Mouse (Mus musculus): ENCODE measurements around the gene 1700024B05Rik. TPM values are rescaled to one million over a fixed set of nuclear protein-coding genes. Genes with fewer than 3 reads are reported as not detected.
"Not testable (repeated sequence)": the region's sequence is repeated elsewhere in the genome, so short reads cannot be mapped to it uniquely, and the experiment has no call there.

Gene 1700024B05Rik
- polyA plus RNA-seq (2012; rRNA removed) = not detected in 2 replicates

GRCm38 (mm10) chr14:41943695-41944094 is at the start of gene 1700024B05Rik:
Gene 1700024B05Rik (plus strand): TSS chr14:41943995.
- WGBS = 81% methylated on average over 2 of the region's 2 CpGs
- not testable (repeated sequence) for DNase-seq (ENCODE audit: low read depth, low spot score)

DNA sequence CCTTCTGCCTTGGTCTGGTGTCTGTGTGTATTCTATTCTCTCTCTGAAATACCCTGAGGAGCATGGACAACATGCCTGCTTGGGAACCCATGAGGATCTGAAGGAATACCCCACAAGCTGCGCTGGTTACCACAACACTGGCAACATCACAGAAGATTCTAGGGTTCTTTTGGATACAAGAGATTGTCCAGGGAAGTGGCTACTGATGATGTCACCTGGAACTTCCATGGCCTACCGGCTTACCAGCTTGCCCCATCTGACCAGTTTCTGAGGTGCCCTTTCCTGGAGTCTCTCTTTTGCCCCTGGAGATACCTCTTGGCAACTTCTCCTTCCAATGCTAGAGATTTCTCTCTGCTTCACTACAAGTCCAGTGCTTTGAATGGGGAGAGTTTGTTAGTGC is 36.6 kb upstream of the 1700024B05Rik start, which contains the start of gene Gm7980:
TSS of gene Gm7980 (minus strand) at position 101 of the 400 bp plus-strand sequence.
- not testable (repeated sequence) for DNase-seq (ENCODE audit: low read depth, low spot score)
- WGBS = no CpG with 5 or more reads among the region's 2 CpGs

- WGBS = no CpG with 5 or more reads among the region's 1 CpGs
- not testable (repeated sequence) for DNase-seq (ENCODE audit: low read depth, low spot score)
Observed at GRCm38 (mm10) chr14:41924649-41925048, 19.1 kb upstream of the 1700024B05Rik start, which contains the start of gene 1700049E17Rik1. Gene 1700049E17Rik1 (plus strand): TSS chr14:41924949.

DNA sequence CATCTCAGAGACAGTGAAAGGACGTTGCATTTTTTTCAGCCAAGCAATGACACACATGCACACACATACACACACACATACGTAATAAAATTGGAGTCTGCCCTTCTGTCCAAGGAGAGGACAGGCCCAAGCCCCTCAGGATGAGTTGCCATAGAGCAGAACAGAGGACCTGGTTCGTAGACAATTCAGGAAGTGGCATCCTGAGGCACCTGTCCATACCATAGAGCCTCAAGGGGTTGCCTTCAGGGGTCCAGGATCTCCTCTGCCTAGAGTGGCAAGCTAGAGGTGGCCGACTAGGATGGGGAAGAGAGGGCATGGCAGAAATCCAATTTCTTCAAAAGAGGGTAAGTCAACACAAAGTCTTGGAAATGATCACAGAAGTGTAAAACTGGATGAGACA is 20.3 kb downstream of the 1700024B05Rik start:
- WGBS = 59% methylated on average over 4 of the region's 4 CpGs

DNA sequence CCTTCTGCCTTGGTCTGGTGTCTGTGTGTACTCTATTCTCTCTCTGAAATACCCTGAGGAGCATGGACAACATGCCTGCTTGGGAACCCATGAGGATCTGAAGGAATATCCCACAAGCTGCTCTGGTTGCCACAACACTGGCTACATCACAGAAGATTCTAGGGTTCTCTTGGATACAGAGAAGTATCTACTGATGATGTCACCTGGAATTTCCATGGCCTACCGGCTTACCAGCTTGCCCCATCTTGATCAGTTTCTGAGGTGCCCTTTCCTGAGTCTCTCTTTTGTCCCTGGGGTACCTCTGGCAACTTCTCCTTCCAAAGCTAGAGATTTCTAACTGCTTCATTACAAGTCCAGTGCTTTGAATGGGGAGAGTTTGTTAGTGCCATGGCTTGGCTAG is 24.0 kb downstream of the 1700024B05Rik start, which contains the start of gene Gm6401:
TSS of gene Gm6401 (minus strand) at position 101 of the 400 bp plus-strand sequence.
- not testable (repeated sequence) for DNase-seq (ENCODE audit: low read depth, low spot score)
- 85% methylated on average over 1 of the region's 1 CpGs for WGBS

More for the DNA sequence above, 20.3 kb downstream of the 1700024B05Rik start:
- DNase-seq (ENCODE audit: low read depth, low spot score) = not testable (repeated sequence)

DNA sequence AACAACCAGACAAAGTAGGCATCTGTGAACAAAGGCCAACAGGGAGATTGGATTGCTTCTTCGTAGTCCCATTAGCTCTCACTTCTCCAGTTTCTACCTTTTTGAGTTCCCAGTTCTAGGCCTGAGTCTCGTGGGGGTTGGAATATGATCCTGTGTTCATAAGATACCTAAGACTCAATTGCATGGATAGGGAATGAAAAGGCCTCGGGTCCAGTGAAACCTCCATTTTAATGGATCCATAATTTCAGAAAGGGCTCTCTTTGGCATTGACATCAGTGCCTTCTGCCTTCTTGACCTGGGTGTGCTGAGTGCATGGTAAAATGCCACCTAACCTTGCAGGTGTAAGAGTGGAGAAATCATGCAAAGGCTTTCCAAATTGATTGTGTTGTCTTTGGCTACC is 24.8 kb downstream of the 1700024B05Rik start:
- 51% methylated on average over 3 of the region's 3 CpGs for WGBS
- not testable (repeated sequence) for DNase-seq (ENCODE audit: low read depth, low spot score)

- 67% methylated on average over 1 of the region's 1 CpGs for WGBS
- DNase-seq (ENCODE audit: low read depth, low spot score) = not testable (repeated sequence)
Observed at GRCm38 (mm10) chr14:41983225-41983624, 39.4 kb downstream of the 1700024B05Rik start, which contains the start of gene Gm3543. Gene Gm3543 (minus strand): TSS chr14:41983325.

Other genes starting within 250 kb of the 1700024B05Rik start
- not detected in 2 replicates for gene Gm8068, start 242.1 kb upstream of the 1700024B05Rik start, polyA plus RNA-seq (2012; rRNA removed)
- not detected in 2 replicates for gene Gm7929, start 193.4 kb upstream of the 1700024B05Rik start, polyA plus RNA-seq (2012; rRNA removed)
- gene Gm47189, start 171.6 kb upstream of the 1700024B05Rik start, polyA plus RNA-seq (2012; rRNA removed) = not detected in 2 replicates
- gene Gm7980, start 36.7 kb upstream of the 1700024B05Rik start, polyA plus RNA-seq (2012; rRNA removed) = not detected in 2 replicates
- gene 1700049E17Rik1, start 19.0 kb upstream of the 1700024B05Rik start, polyA plus RNA-seq (2012; rRNA removed) = not detected in 2 replicates
- gene Gm6401, start 23.9 kb downstream of the 1700024B05Rik start, polyA plus RNA-seq (2012; rRNA removed) = not detected in 2 replicates
- not detected in 2 replicates for gene Gm3543, start 39.3 kb downstream of the 1700024B05Rik start, polyA plus RNA-seq (2012; rRNA removed)
- gene Gm7951, start 173.4 kb downstream of the 1700024B05Rik start, polyA plus RNA-seq (2012; rRNA removed) = not detected in 2 replicates
- gene Gm17027, start 218.6 kb downstream of the 1700024B05Rik start, polyA plus RNA-seq (2012; rRNA removed) = not detected in 2 replicates
- gene Gm3573, start 246.8 kb downstream of the 1700024B05Rik start, polyA plus RNA-seq (2012; rRNA removed) = not detected in 2 replicates

Measured in large intestine, adult 2 months (tissue).